Comparison of ENCODE assay signal across 23 mouse cellular contexts in the genomic region with DNA sequence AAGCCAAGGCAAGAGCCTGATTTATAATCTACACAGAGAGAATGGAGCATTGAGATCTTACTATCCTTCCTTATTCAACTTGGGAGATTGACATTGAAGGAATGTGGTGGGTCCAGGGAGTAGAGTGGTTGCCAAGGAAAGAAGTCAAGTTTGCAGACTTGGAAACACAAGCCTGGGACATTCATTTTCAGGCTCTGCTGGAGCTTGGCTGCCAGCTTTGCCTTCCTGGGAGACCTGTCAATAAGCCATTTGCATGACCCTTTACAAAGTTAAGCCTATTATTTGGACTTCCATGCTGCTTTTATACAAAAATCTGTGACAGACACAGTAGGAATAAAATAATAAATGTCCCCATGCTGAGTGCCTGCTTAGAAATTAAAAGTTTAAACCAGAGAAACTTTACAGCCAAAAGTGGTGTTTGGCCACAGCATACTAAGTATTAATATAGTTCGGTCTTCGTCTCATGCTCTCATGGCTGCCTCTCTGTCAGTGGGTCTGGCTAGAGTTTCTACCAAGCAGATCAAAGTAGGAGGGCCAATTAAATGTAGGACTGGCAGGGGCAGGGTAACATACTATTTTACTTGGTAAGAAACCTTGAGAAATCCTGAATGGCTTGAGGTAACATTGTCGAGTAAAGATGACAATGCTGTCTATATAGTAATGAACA.
A peak's percentile ranks its signal among the peaks of the same experiment; 100 is the strongest.
DNase-seq lines count a peak whose midpoint lies in the region; ATAC-seq and TF ChIP-seq lines count a peak whose summit lies in the region.
"Had no signal": no experiment of that assay in that cellular context is flagged by ENCODE, and none has a peak within 500 bp of the region (broad histone marks: within the 10 kb centered on the region; RNA-seq: fewer than 3 reads in every experiment).

No protein-coding gene starts in this region.

- H3K36me3 ChIP-seq in hindbrain, embryonic 16.5 days (ENCODE audit: control insufficient read depth, insufficient read depth, low read length): no peaks in the 10 kb centered on the region
- H3K36me3 ChIP-seq in midbrain, embryonic 14.5 days (ENCODE audit: control insufficient read depth, insufficient read depth, low read length): no peaks in the 10 kb centered on the region
- H3K36me3 ChIP-seq in limb, embryonic 10.5 days: no peaks in the 10 kb centered on the region
- no peaks in the 10 kb centered on the region for H3K36me3 ChIP-seq in heart, embryonic 10.5 days
- H3K36me3 ChIP-seq: forebrain, embryonic 10.5 days; limb, embryonic 13.5 days; liver, embryonic 12.5 days; neural tube, embryonic 12.5 days had no signal

- TF ChIP-seq CTCF in brain, embryonic 14.5 days (IDR thresholded peaks at IDR 0.05; ENCODE audit: borderline replicate concordance, extremely low read depth, insufficient read depth, insufficient read length): no peak

- peak; percentile 13 for DNase-seq in cerebellum, adult 9-11 months
- DNase-seq in cerebellum, postnatal 36 days: no peak
- DNase-seq in brain, embryonic 14.5 days (ENCODE audit: low read depth): peak; percentile 59
- DNase-seq in midbrain, embryonic 14.5 days: peak; percentile 34
- DNase-seq in limb, embryonic 10.5 days (ENCODE audit: low spot score): no peak
- DNase-seq in gastrocnemius, postnatal 4 days (ENCODE audit: low spot score in 2 of 2): no peak
- DNase-seq in heart, embryonic 10.5 days (ENCODE audit: low spot score): no peak
- DNase-seq: adrenal gland, postnatal 36 days; forebrain, postnatal 0 days; gastrocnemius, postnatal 25 days; heart, adult 2 months; kidney, adult 2 months; lung, adult 2 months; lung, postnatal 14 days; thymus, postnatal 25 days had no signal

- no peak for TF ChIP-seq POLR2A in brain, embryonic 14.5 days (IDR thresholded peaks at IDR 0.05; ENCODE audit: borderline replicate concordance, extremely low read depth, insufficient read depth, insufficient read length, poor library complexity, severe bottlenecking)

- peak; percentile 92 for ATAC-seq in hindbrain, embryonic 16.5 days
- no peak for ATAC-seq in midbrain, embryonic 14.5 days (ENCODE audit: low FRiP score, low TSS enrichment)
- ATAC-seq: CD4-positive, CD25-positive, alpha-beta regulatory T cell, adult 4 months; forebrain, postnatal 0 days; inflammation-experienced regulatory T-cells, adult 6 months; liver, embryonic 12.5 days had no signal

- no peak overlapping the region for H3K4me2 ChIP-seq in hindbrain, embryonic 16.5 days (ENCODE audit: low read length)
- no peak overlapping the region for H3K4me2 ChIP-seq in midbrain, embryonic 14.5 days (ENCODE audit: low read length)
- H3K4me2 ChIP-seq: limb, embryonic 13.5 days; liver, embryonic 12.5 days; neural tube, embryonic 12.5 days had no signal

- no peaks in the 10 kb centered on the region for H3K4me1 ChIP-seq in hindbrain, embryonic 16.5 days (ENCODE audit: control insufficient read depth, insufficient read depth, low read depth, low read length)
- H3K4me1 ChIP-seq in midbrain, embryonic 14.5 days (ENCODE audit: control insufficient read depth, insufficient read depth, low read length): peaks cover 5% of the 10 kb centered on the region; the same call in 1 of the 2 replicates
- no peaks in the 10 kb centered on the region for H3K4me1 ChIP-seq in limb, embryonic 10.5 days
- no peaks in the 10 kb centered on the region for H3K4me1 ChIP-seq in heart, embryonic 10.5 days
- H3K4me1 ChIP-seq: limb, embryonic 13.5 days; liver, embryonic 12.5 days; neural tube, embryonic 12.5 days had no signal

- H3K9me3 ChIP-seq in hindbrain, embryonic 16.5 days (ENCODE audit: control insufficient read depth, low read length): no peaks in the 10 kb centered on the region
- no peaks in the 10 kb centered on the region for H3K9me3 ChIP-seq in midbrain, embryonic 14.5 days (ENCODE audit: control insufficient read depth, low read length)
- no peaks in the 10 kb centered on the region for H3K9me3 ChIP-seq in limb, embryonic 10.5 days (replicated peaks)
- no peaks in the 10 kb centered on the region for H3K9me3 ChIP-seq in heart, embryonic 10.5 days
- H3K9me3 ChIP-seq: forebrain, embryonic 10.5 days; limb, embryonic 13.5 days; liver, embryonic 12.5 days; neural tube, embryonic 12.5 days had no signal

- H3K9ac ChIP-seq in hindbrain, embryonic 16.5 days (ENCODE audit: low read depth, low read length): no peak overlapping the region
- H3K9ac ChIP-seq in midbrain, embryonic 14.5 days (replicated peaks; ENCODE audit: low read length): no peak overlapping the region
- H3K9ac ChIP-seq: forebrain, postnatal 0 days; limb, embryonic 13.5 days; liver, embryonic 12.5 days; neural tube, embryonic 12.5 days had no signal

- 65% methylated on average over 3 of the region's 3 CpGs for WGBS in hindbrain, embryonic 16.5 days
- WGBS in midbrain, embryonic 14.5 days: 40% methylated on average over 3 of the region's 3 CpGs
- 92% methylated on average over 3 of the region's 3 CpGs for WGBS in limb, embryonic 10.5 days
- 86% methylated on average over 3 of the region's 3 CpGs for WGBS in heart, embryonic 10.5 days

- H3K27ac ChIP-seq in hindbrain, embryonic 16.5 days (ENCODE audit: low read depth, low read length): no peak overlapping the region
- no peak overlapping the region for H3K27ac ChIP-seq in midbrain, embryonic 14.5 days (replicated peaks; ENCODE audit: low read depth, low read length)
- no peak overlapping the region for H3K27ac ChIP-seq in limb, embryonic 10.5 days
- no peak overlapping the region for H3K27ac ChIP-seq in heart, embryonic 10.5 days
- H3K27ac ChIP-seq: forebrain, embryonic 10.5 days; heart, adult 2 months; kidney, postnatal 0 days; limb, embryonic 13.5 days; liver, embryonic 12.5 days; neural tube, embryonic 12.5 days had no signal

- no peak overlapping the region for H3K4me3 ChIP-seq in hindbrain, embryonic 16.5 days (ENCODE audit: low read length)
- H3K4me3 ChIP-seq in midbrain, embryonic 14.5 days (replicated peaks; ENCODE audit: low read depth, low read length): no peak overlapping the region
- H3K4me3 ChIP-seq in limb, embryonic 10.5 days: no peak overlapping the region
- no peak overlapping the region for H3K4me3 ChIP-seq in heart, embryonic 10.5 days
- H3K4me3 ChIP-seq: forebrain, embryonic 10.5 days; heart, adult 2 months; limb, embryonic 13.5 days; liver, embryonic 12.5 days; neural tube, embryonic 12.5 days had no signal

- no peaks in the 10 kb centered on the region for H3K27me3 ChIP-seq in hindbrain, embryonic 16.5 days (replicated peaks; ENCODE audit: control insufficient read depth, insufficient read depth, low read length)
- H3K27me3 ChIP-seq in midbrain, embryonic 14.5 days (ENCODE audit: control insufficient read depth, insufficient read depth, low read length): no peaks in the 10 kb centered on the region
- no peaks in the 10 kb centered on the region for H3K27me3 ChIP-seq in limb, embryonic 10.5 days (ENCODE audit: low read depth, poor library complexity, severe bottlenecking)
- H3K27me3 ChIP-seq in heart, embryonic 10.5 days (ENCODE audit: insufficient read depth, poor library complexity, severe bottlenecking): no peaks in the 10 kb centered on the region
- H3K27me3 ChIP-seq: limb, embryonic 13.5 days; liver, embryonic 12.5 days; neural tube, embryonic 12.5 days had no signal

Comparison
In these comparisons a context has a peak if more than half of its experiments do, and no peak if none do; other contexts are left out.
1. DNase-seq: peak in cerebellum, adult 9-11 months (single experiment), brain, embryonic 14.5 days (single experiment) and midbrain, embryonic 14.5 days (single experiment); none in cerebellum, postnatal 36 days (0 of 2), limb, embryonic 10.5 days (single experiment), gastrocnemius, postnatal 4 days (0 of 2) and heart, embryonic 10.5 days (single experiment).